Mouse (Mus musculus): ENCODE results near the gene Sntn. TPM values are rescaled to one million over a fixed set of nuclear protein-coding genes. Genes with fewer than 3 reads are reported as not detected.

Gene Sntn
- polyA plus RNA-seq (2015; fragmentation: Nextera tagmentation; extraction: Ambion mirVana), result not detected in 2 replicates

GRCm38 (mm10) chr14:13670576-13670975 is at the start of gene Sntn:
TSS of gene Sntn (plus strand) at chr14:13670876.
- Histone ChIP-seq H3K36me3 (no peaks in the 10 kb centered on the region), H3K9ac (no peak within 1 kb of the TSS), H3K9me3 (no peaks in the 10 kb centered on the region), H3K4me1 (no peaks in the 10 kb centered on the region), H3K27ac (no peak within 1 kb of the TSS), H3K4me2 (no peak within 1 kb of the TSS), H3K27me3 (no peaks in the 10 kb centered on the region), H3K4me3 (no peak within 1 kb of the TSS)
- WGBS, result 92% methylated on average over 2 of the region's 2 CpGs
- ATAC-seq (ENCODE audit: insufficient number of reproducible peaks, insufficient read depth, low FRiP score, low TSS enrichment, low read depth), result no peak

DNA sequence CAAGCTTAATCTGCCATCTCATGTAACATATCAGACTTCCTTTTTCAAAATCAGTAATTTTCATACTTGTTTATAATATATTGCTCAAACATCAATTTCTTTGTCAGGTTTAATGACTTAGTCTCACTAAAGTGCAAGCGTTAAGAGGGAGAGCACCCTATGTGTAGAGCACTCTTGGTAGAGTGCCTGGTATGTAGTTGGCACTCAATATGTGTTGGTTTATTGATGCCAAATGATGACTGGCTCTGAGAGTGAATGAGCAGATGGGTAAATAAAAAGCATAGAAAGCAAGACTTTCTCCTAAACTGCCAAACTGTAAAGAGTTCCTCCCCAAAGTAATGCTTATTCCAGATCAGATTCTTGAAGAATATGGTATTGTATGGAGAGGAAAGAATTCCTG is 20.8 kb upstream of the Sntn start:
- Histone ChIP-seq H3K27ac (no peak overlapping the region), H3K9ac (no peak overlapping the region), H3K27me3 (no peaks in the 10 kb centered on the region), H3K36me3 (no peaks in the 10 kb centered on the region), H3K9me3 (no peaks in the 10 kb centered on the region), H3K4me1 (peaks cover 4% of the 10 kb centered on the region; the same call in 1 of the 2 replicates), H3K4me2 (no peak overlapping the region), H3K4me3 (no peak overlapping the region)
- no peak for ATAC-seq (ENCODE audit: insufficient number of reproducible peaks, insufficient read depth, low FRiP score, low TSS enrichment, low read depth)
- 96% methylated on average over 1 of the region's 1 CpGs for WGBS

DNA sequence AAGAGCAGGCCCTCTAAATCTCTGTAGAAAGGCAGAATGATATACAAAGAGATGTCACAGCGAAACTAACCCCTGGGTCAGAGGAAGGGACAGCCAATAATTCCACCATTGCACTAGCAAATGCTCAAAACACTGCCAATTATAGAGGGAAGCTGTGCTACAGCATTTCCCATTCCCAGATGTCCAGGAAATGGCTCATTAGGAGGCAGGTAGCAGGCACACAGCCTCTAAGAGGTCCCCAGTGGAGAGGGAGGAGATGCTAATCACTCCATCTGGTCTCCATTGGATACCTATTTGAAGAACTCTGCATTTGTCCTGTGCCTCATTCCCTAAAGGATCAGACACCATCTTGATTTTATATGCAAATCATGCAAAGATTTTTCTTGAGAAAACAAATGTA is 19.6 kb upstream of the Sntn start:
- 39% methylated on average over 1 of the region's 1 CpGs for WGBS
- no peaks in the 10 kb centered on the region for H3K27me3 ChIP-seq
- no peak overlapping the region for H3K4me2 ChIP-seq
- peaks cover 4% of the 10 kb centered on the region; the same call in 1 of the 2 replicates for H3K4me1 ChIP-seq
- ATAC-seq (ENCODE audit: insufficient number of reproducible peaks, insufficient read depth, low FRiP score, low TSS enrichment, low read depth), result no peak
- H3K4me3 ChIP-seq, result no peak overlapping the region
- H3K9ac ChIP-seq, result no peak overlapping the region
- H3K9me3 ChIP-seq, result no peaks in the 10 kb centered on the region
- H3K27ac ChIP-seq, result no peak overlapping the region
- no peaks in the 10 kb centered on the region for H3K36me3 ChIP-seq

DNA sequence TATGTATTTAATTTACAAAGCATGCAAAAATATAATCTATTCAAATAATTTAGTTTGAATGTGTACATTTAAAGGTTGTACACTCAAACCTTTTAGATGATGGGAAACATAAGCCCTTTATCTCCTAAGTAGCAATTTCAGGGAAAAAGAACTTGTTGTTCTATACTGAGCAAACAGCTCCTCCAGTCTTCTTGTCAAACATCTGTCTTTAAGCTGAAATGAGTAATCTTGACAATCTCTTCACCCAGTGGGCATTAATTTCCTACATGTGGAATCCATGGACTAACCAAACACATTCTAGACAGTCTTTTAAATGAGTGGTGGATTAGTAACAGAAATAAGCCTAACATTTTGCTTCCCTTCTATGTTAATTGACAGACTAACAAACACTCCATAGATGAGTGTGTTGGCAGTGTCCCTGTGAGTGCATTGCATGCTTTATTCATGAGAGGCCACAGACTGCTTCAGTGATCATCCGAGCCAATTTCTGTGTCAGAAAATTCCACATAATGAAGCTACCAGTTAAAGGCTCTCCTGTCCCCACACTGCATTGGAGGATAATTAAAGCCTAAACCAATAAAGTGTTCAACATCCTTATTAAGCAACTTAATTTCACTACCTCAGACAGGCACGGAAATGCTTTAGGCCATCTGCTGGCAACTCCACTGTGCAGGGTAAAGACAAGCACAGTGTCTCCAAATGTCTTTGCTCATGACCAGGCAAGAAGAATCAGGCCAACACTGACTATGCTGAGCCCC is 19.0 kb upstream of the Sntn start:
- Histone ChIP-seq H3K4me2 (no peak overlapping the region), H3K27ac (no peak overlapping the region), H3K4me1 (peaks cover 4% of the 10 kb centered on the region; the same call in 1 of the 2 replicates), H3K36me3 (no peaks in the 10 kb centered on the region), H3K27me3 (no peaks in the 10 kb centered on the region), H3K9ac (no peak overlapping the region), H3K4me3 (no peak overlapping the region), H3K9me3 (no peaks in the 10 kb centered on the region)
- WGBS, result 33% methylated on average over 2 of the region's 2 CpGs
- ATAC-seq (ENCODE audit: insufficient number of reproducible peaks, insufficient read depth, low FRiP score, low TSS enrichment, low read depth), result no peak

GRCm38 (mm10) chr14:13686716-13687115 is 16.0 kb downstream of the Sntn start:
- Histone ChIP-seq H3K9me3 (no peaks in the 10 kb centered on the region), H3K27ac (no peak overlapping the region), H3K9ac (no peak overlapping the region), H3K27me3 (no peaks in the 10 kb centered on the region), H3K4me2 (no peak overlapping the region), H3K4me3 (no peak overlapping the region), H3K36me3 (no peaks in the 10 kb centered on the region), H3K4me1 (no peaks in the 10 kb centered on the region)
- ATAC-seq (ENCODE audit: insufficient number of reproducible peaks, insufficient read depth, low FRiP score, low TSS enrichment, low read depth), result no peak
- WGBS, result 63% methylated on average over 1 of the region's 1 CpGs

DNA sequence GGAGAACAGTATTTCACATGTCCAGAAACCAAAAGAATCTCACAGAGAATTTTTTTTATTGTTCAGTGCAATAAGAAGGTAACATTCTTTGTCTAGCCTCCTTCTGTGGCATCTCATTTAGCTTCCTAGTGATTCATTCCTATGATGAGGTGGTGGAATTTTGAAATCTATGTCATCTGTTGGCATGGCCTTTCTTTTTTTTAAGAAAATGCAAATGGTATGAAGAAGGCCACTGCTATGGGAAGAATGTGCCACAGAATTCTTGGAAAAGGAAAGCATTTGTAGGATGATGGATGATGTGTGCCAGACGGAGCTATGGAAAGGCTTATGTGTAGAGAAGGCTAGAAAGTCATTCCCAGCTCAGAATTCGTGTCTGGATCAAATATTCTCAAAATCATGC is 19.8 kb downstream of the Sntn start:
- H3K36me3 ChIP-seq, result no peaks in the 10 kb centered on the region
- ATAC-seq (ENCODE audit: insufficient number of reproducible peaks, insufficient read depth, low FRiP score, low TSS enrichment, low read depth), result no peak
- no peak overlapping the region for H3K4me3 ChIP-seq
- H3K9ac ChIP-seq, result no peak overlapping the region
- no peak overlapping the region for H3K4me2 ChIP-seq
- H3K4me1 ChIP-seq, result no peaks in the 10 kb centered on the region
- no peak overlapping the region for H3K27ac ChIP-seq
- no peaks in the 10 kb centered on the region for H3K9me3 ChIP-seq
- no peaks in the 10 kb centered on the region for H3K27me3 ChIP-seq
- 63% methylated on average over 2 of the region's 2 CpGs for WGBS

GRCm38 (mm10) chr14:13732263-13732662 is 61.6 kb downstream of the Sntn start:
- 21% methylated on average over 4 of the region's 4 CpGs for WGBS
- no peak overlapping the region for H3K27ac ChIP-seq
- no peaks in the 10 kb centered on the region for H3K27me3 ChIP-seq
- ATAC-seq (ENCODE audit: insufficient number of reproducible peaks, insufficient read depth, low FRiP score, low TSS enrichment, low read depth), result no peak
- H3K4me1 ChIP-seq, result no peaks in the 10 kb centered on the region
- no peak overlapping the region for H3K9ac ChIP-seq
- no peak overlapping the region for H3K4me3 ChIP-seq
- no peaks in the 10 kb centered on the region for H3K36me3 ChIP-seq
- H3K9me3 ChIP-seq, result no peaks in the 10 kb centered on the region
- no peak overlapping the region for H3K4me2 ChIP-seq

Other genes with a start within 250 kb of the Sntn start
- not detected in 2 replicates for gene Gm281, start 243.6 kb downstream of the Sntn start, polyA plus RNA-seq (2015; fragmentation: Nextera tagmentation; extraction: Ambion mirVana)